Mouse (Mus musculus) embryonic facial prominence, embryonic 13.5 days (tissue): ENCODE data around the gene Nyx. TPM values are rescaled to one million over a fixed set of nuclear protein-coding genes. Genes with fewer than 3 reads are reported as not detected.
"Not testable (repeated sequence)": the region's sequence is repeated elsewhere in the genome, so short reads cannot be mapped to it uniquely, and the experiment has no call there.

Experiments used
- ATAC-seq: fragments of 200-750 bp; cut with Nextera tagmentation; 2 replicates; pipeline ENCODE4 v1.8.0; 2017; ENCODE audit warnings: low read depth; ENCODE audit not compliant: insufficient number of reproducible peaks, insufficient read depth, low FRiP score, low TSS enrichment
- H3K27ac ChIP-seq: fragments of 300-500 bp; sonication (generic); 2 replicates; pipeline ENCODE4 v1.5.1; 2015; ENCODE audit warnings: moderate library complexity, mild to moderate bottlenecking, inconsistent platforms
- H3K27me3 ChIP-seq: fragments of 300-500 bp; sonication (generic); 2 replicates; pipeline ENCODE4 v1.6.1; 2015; ENCODE audit warnings: mild to moderate bottlenecking, inconsistent platforms
- H3K36me3 ChIP-seq: fragments of 300-500 bp; sonication (generic); 2 replicates; pipeline ENCODE4 v1.6.1; 2015; ENCODE audit warnings: mild to moderate bottlenecking, inconsistent platforms
- H3K4me1 ChIP-seq: fragments of 300-500 bp; sonication (generic); 2 replicates; pipeline ENCODE4 v1.6.1; 2015; ENCODE audit warnings: inconsistent platforms
- H3K4me2 ChIP-seq: fragments of 300-500 bp; sonication (generic); 2 replicates; pipeline ENCODE4 v1.6.1; 2015; ENCODE audit warnings: moderate library complexity, mild to moderate bottlenecking, inconsistent platforms
- H3K4me3 ChIP-seq: fragments of 300-500 bp; sonication (generic); 2 replicates; pipeline ENCODE4 v1.5.1; 2015; ENCODE audit warnings: mild to moderate bottlenecking, inconsistent platforms
- H3K9ac ChIP-seq: fragments of 300-500 bp; sonication (generic); 2 replicates; pipeline ENCODE4 v1.6.1; 2015; ENCODE audit warnings: mild to moderate bottlenecking, inconsistent platforms
- H3K9me3 ChIP-seq: fragments of 300-500 bp; sonication (generic); 2 replicates; pipeline ENCODE4 v1.6.1; 2016; ENCODE audit warnings: inconsistent platforms
- WGBS: fragments of 180-500 bp; shearing (Covaris S2); methylation state at CpG from one replicate; pipeline ENCODE4 v1.1.7; 2015; ENCODE audit warnings: mixed read lengths; 5-methylcytosine and 5-hydroxymethylcytosine counted together
- polyA plus RNA-seq: library from polyadenylated mRNA; unstranded; fragments of >200 nt; fragmentation: Nextera tagmentation; extraction: Ambion mirVana; gene quantifications from 2 replicates; pipeline ENCODE4 v1.2.1, GENCODE M21; 2015

Nyx gene
- 0.07 and 0.08 TPM in 2 replicates for polyA plus RNA-seq

- H3K36me3 ChIP-seq: no peaks in the 10 kb centered on the region
- H3K27ac ChIP-seq: no peak within 1 kb of the TSS
- ATAC-seq: no peak
- no peaks in the 10 kb centered on the region for H3K9me3 ChIP-seq
- H3K9ac ChIP-seq: no peak within 1 kb of the TSS
- 0 out of 2 replicates have a peak, but pooled peaks cover 3% of the 10 kb centered on the region for H3K4me1 ChIP-seq
- no peak within 1 kb of the TSS for H3K4me3 ChIP-seq
- H3K4me2 ChIP-seq: no peak within 1 kb of the TSS
- WGBS: 77% methylated on average over 3 of the region's 3 CpGs
- H3K27me3 ChIP-seq: peaks cover 41% of the 10 kb centered on the region
Observed at GRCm38 (mm10) chrX:13465810-13466209, at the start of gene Nyx. Gene Nyx, plus strand, starts transcription at chrX:13466110.

GRCm38 (mm10) chrX:13422047-13422446, 43.9 kb upstream of the Nyx start:
- Histone ChIP-seq H3K27me3 (peaks cover 18% of the 10 kb centered on the region), H3K4me2 (no peak overlapping the region), H3K4me3 (no peak overlapping the region), H3K9ac (no peak overlapping the region), H3K4me1 (no peaks in the 10 kb centered on the region), H3K36me3 (no peaks in the 10 kb centered on the region), H3K27ac (no peak overlapping the region), H3K9me3 (no peaks in the 10 kb centered on the region)
- ATAC-seq: no peak
- WGBS: 60% methylated on average over 4 of the region's 4 CpGs

GRCm38 (mm10) chrX:13431421-13431820, 34.5 kb upstream of the Nyx start:
- WGBS: 58% methylated on average over 6 of the region's 6 CpGs
- H3K4me1 ChIP-seq: no peaks in the 10 kb centered on the region

GRCm38 (mm10) chrX:13436042-13436441, 29.9 kb upstream of the Nyx start:
- ATAC-seq, H3K9ac ChIP-seq, H3K4me3 ChIP-seq, H3K9me3 ChIP-seq, H3K36me3 ChIP-seq, H3K4me2 ChIP-seq, H3K27ac ChIP-seq, H3K4me1 ChIP-seq: not testable (repeated sequence)
- H3K27me3 ChIP-seq: peaks cover 36% of the 10 kb centered on the region
- WGBS: 96% methylated on average over 2 of the region's 2 CpGs

More at GRCm38 (mm10) chrX:13431421-13431820, 34.5 kb upstream of the Nyx start:
- H3K9me3 ChIP-seq: no peaks in the 10 kb centered on the region
- no peaks in the 10 kb centered on the region for H3K36me3 ChIP-seq
- no peak overlapping the region for H3K27ac ChIP-seq
- H3K4me3 ChIP-seq: no peak overlapping the region
- H3K27me3 ChIP-seq: peaks cover 25% of the 10 kb centered on the region
- no peak overlapping the region for H3K9ac ChIP-seq
- H3K4me2 ChIP-seq: no peak overlapping the region
- no peak for ATAC-seq

- not testable (repeated sequence) for H3K9ac ChIP-seq, H3K36me3 ChIP-seq, H3K4me3 ChIP-seq, H3K9me3 ChIP-seq, H3K4me2 ChIP-seq, ATAC-seq, H3K4me1 ChIP-seq, H3K27ac ChIP-seq
- WGBS: 76% methylated on average over 9 of the region's 9 CpGs
- peaks cover 43% of the 10 kb centered on the region for H3K27me3 ChIP-seq
Observed at GRCm38 (mm10) chrX:13456544-13456943, 9.4 kb upstream of the Nyx start.

GRCm38 (mm10) chrX:13458766-13459165, 7.1 kb upstream of the Nyx start:
- Histone ChIP-seq H3K9ac (no peak overlapping the region), H3K4me1 (no peaks in the 10 kb centered on the region), H3K9me3 (no peaks in the 10 kb centered on the region), H3K36me3 (no peaks in the 10 kb centered on the region), H3K27me3 (peaks cover 29% of the 10 kb centered on the region), H3K4me3 (no peak overlapping the region), H3K27ac (no peak overlapping the region), H3K4me2 (no peak overlapping the region)
- whole genome bisulfite sequencing: 81% methylated on average over 1 of the region's 1 CpGs
- no peak for ATAC-seq

GRCm38 (mm10) chrX:13461266-13462261, 4.3 kb upstream of the Nyx start:
- Histone ChIP-seq H3K36me3 (no peaks in the 10 kb centered on the region), H3K9ac (peak overlapping the region; percentile 66), H3K4me2 (peak overlapping the region; percentile 56), H3K4me3 (peak overlapping the region; percentile 41), H3K9me3 (no peaks in the 10 kb centered on the region), H3K4me1 (no peaks in the 10 kb centered on the region), H3K27me3 (peaks cover 42% of the 10 kb centered on the region), H3K27ac (peak overlapping the region; percentile 60; the same call in 1 of the 2 replicates)
- peak; percentile 79 for ATAC-seq
- 20% methylated on average over 45 of the region's 46 CpGs for WGBS

- ATAC-seq: no peak
- WGBS: 84% methylated on average over 2 of the region's 2 CpGs
- H3K27me3 ChIP-seq: peaks cover 52% of the 10 kb centered on the region
- H3K4me3 ChIP-seq: no peak overlapping the region
- no peaks in the 10 kb centered on the region for H3K36me3 ChIP-seq
- H3K27ac ChIP-seq: no peak overlapping the region
- no peaks in the 10 kb centered on the region for H3K9me3 ChIP-seq
- 0 out of 2 replicates have a peak, but pooled peaks cover 3% of the 10 kb centered on the region for H3K4me1 ChIP-seq
- no peak overlapping the region for H3K4me2 ChIP-seq
- H3K9ac ChIP-seq: no peak overlapping the region
Observed at GRCm38 (mm10) chrX:13462982-13463517, 2.9 kb upstream of the Nyx start.

GRCm38 (mm10) chrX:13466681-13467080, 771 bp downstream of the Nyx start:
- peaks cover 37% of the 10 kb centered on the region for H3K27me3 ChIP-seq
- H3K9me3 ChIP-seq: no peaks in the 10 kb centered on the region
- H3K4me1 ChIP-seq: 0 out of 2 replicates have a peak, but pooled peaks cover 3% of the 10 kb centered on the region
- 82% methylated on average over 2 of the region's 2 CpGs for WGBS
- no peaks in the 10 kb centered on the region for H3K36me3 ChIP-seq
- no peak overlapping the region for H3K9ac ChIP-seq
- no peak overlapping the region for H3K27ac ChIP-seq
- H3K4me2 ChIP-seq: no peak overlapping the region
- ATAC-seq: no peak
- H3K4me3 ChIP-seq: no peak overlapping the region

GRCm38 (mm10) chrX:13467121-13467571, 1.2 kb downstream of the Nyx start:
- WGBS: 59% methylated on average over 6 of the region's 6 CpGs
- H3K9me3 ChIP-seq: no peaks in the 10 kb centered on the region
- no peak overlapping the region for H3K9ac ChIP-seq
- H3K4me2 ChIP-seq: no peak overlapping the region
- H3K4me3 ChIP-seq: no peak overlapping the region
- no peaks in the 10 kb centered on the region for H3K36me3 ChIP-seq
- 0 out of 2 replicates have a peak, but pooled peaks cover 3% of the 10 kb centered on the region for H3K4me1 ChIP-seq
- ATAC-seq: no peak
- peaks cover 35% of the 10 kb centered on the region for H3K27me3 ChIP-seq
- H3K27ac ChIP-seq: no peak overlapping the region

GRCm38 (mm10) chrX:13469160-13470116, 3.5 kb downstream of the Nyx start:
- no peak overlapping the region for H3K27ac ChIP-seq
- no peaks in the 10 kb centered on the region for H3K9me3 ChIP-seq
- H3K4me3 ChIP-seq: no peak overlapping the region
- no peak overlapping the region for H3K9ac ChIP-seq
- 49% methylated on average over 9 of the region's 9 CpGs for WGBS
- ATAC-seq: no peak
- H3K27me3 ChIP-seq: peaks cover 38% of the 10 kb centered on the region
- H3K36me3 ChIP-seq: no peaks in the 10 kb centered on the region
- H3K4me2 ChIP-seq: no peak overlapping the region
- H3K4me1 ChIP-seq: 0 out of 2 replicates have a peak, but pooled peaks cover 3% of the 10 kb centered on the region
